Comparison of ENCODE assay signal across 9 mouse cellular contexts in genomic region chr6:125046691-125047090, GRCm38 (mm10). TPM values are rescaled to one million over a fixed set of nuclear protein-coding genes. Genes with fewer than 3 reads are reported as not detected.
A peak's percentile ranks its signal among the peaks of the same experiment; 100 is the strongest.
DNase-seq lines count a peak whose midpoint lies in the region; ATAC-seq lines count a peak whose summit lies in the region.
"Had no signal": no experiment of that assay in that cellular context is flagged by ENCODE, and none has a peak within 500 bp of the region (broad histone marks: within the 10 kb centered on the region; RNA-seq: fewer than 3 reads in every experiment).

No protein-coding gene starts in this region.

- peaks cover 69% of the 10 kb centered on the region for H3K36me3 ChIP-seq in heart, embryonic 12.5 days
- H3K36me3 ChIP-seq in intestine, embryonic 16.5 days (ENCODE audit: control insufficient read depth, insufficient read depth, low read length) = peaks cover 18% of the 10 kb centered on the region
- peaks cover 23% of the 10 kb centered on the region for H3K36me3 ChIP-seq in midbrain, embryonic 11.5 days (ENCODE audit: control insufficient read depth, insufficient read depth, low read length)

- no peak overlapping the region for H3K4me3 ChIP-seq in heart, embryonic 12.5 days
- no peak overlapping the region for H3K4me3 ChIP-seq in intestine, embryonic 16.5 days (ENCODE audit: low read length)
- H3K4me3 ChIP-seq in midbrain, embryonic 11.5 days (ENCODE audit: low read depth, low read length) = no peak overlapping the region

- DNase-seq in heart, adult 18-20 months = peak; percentile 80 to 88
- peak; percentile 82 to 87 for DNase-seq in cerebellum, postnatal 4 days (ENCODE audit: low spot score in 2 of 2)
- DNase-seq in gastrocnemius, postnatal 10 days = peak; percentile 88
- DNase-seq in left cerebral cortex, postnatal 14 days (ENCODE audit: low spot score in 2 of 2) = peak; percentile 84 to 86
- DNase-seq in midbrain, embryonic 11.5 days (ENCODE audit: low spot score, missing footprints) = peak; percentile 98
- peak; percentile 82 for DNase-seq in skeletal muscle tissue, adult 2 months (ENCODE audit: low read depth, low spot score)

- 35% methylated on average over 5 of the region's 5 CpGs for WGBS in heart, embryonic 12.5 days
- 30% methylated on average over 5 of the region's 5 CpGs for WGBS in intestine, embryonic 16.5 days
- 49% methylated on average over 5 of the region's 5 CpGs for WGBS in midbrain, embryonic 11.5 days

- ATAC-seq in heart, embryonic 12.5 days (ENCODE audit: insufficient number of reproducible peaks, low FRiP score) = no peak
- ATAC-seq in intestine, embryonic 16.5 days = peak; percentile 48
- peak; percentile 64 for ATAC-seq in midbrain, embryonic 11.5 days (ENCODE audit: low FRiP score)
- ATAC-seq: Patski had no signal

- no peaks in the 10 kb centered on the region for H3K27me3 ChIP-seq in heart, embryonic 12.5 days (replicated peaks)
- no peaks in the 10 kb centered on the region for H3K27me3 ChIP-seq in intestine, embryonic 16.5 days (replicated peaks; ENCODE audit: control insufficient read depth, insufficient read depth, low read length)
- H3K27me3 ChIP-seq in midbrain, embryonic 11.5 days (ENCODE audit: control insufficient read depth, insufficient read depth, low read length) = no peaks in the 10 kb centered on the region
- H3K27me3 ChIP-seq: Patski had no signal

- no peak overlapping the region for H3K27ac ChIP-seq in heart, embryonic 12.5 days (ENCODE audit: poor library complexity, severe bottlenecking)
- no peak overlapping the region for H3K27ac ChIP-seq in intestine, embryonic 16.5 days (ENCODE audit: low read length)
- H3K27ac ChIP-seq in midbrain, embryonic 11.5 days (ENCODE audit: low read depth, low read length) = no peak overlapping the region

- intact Hi-C loops in left cerebral cortex, postnatal 14 days (cut with DNase I) = loop anchor here (1.0 kb wide), 1 partner anchor 37 kb away; no protein-coding TSS in a partner anchor

- H3K4me2 ChIP-seq in heart, embryonic 12.5 days = no peak overlapping the region
- H3K4me2 ChIP-seq in intestine, embryonic 16.5 days (ENCODE audit: low read depth, low read length) = no peak overlapping the region
- H3K4me2 ChIP-seq in midbrain, embryonic 11.5 days = no peak overlapping the region

- no peaks in the 10 kb centered on the region for H3K9me3 ChIP-seq in heart, embryonic 12.5 days (replicated peaks)
- no peaks in the 10 kb centered on the region for H3K9me3 ChIP-seq in intestine, embryonic 16.5 days (ENCODE audit: control insufficient read depth, low read length)
- H3K9me3 ChIP-seq in midbrain, embryonic 11.5 days (ENCODE audit: control insufficient read depth, low read length) = no peaks in the 10 kb centered on the region

- H3K4me1 ChIP-seq in heart, embryonic 12.5 days (replicated peaks) = no peaks in the 10 kb centered on the region
- H3K4me1 ChIP-seq in intestine, embryonic 16.5 days (ENCODE audit: control insufficient read depth, insufficient read depth, low read length) = no peaks in the 10 kb centered on the region
- H3K4me1 ChIP-seq in midbrain, embryonic 11.5 days (ENCODE audit: control insufficient read depth, insufficient read depth, low read length) = no peaks in the 10 kb centered on the region

- no peak overlapping the region for H3K9ac ChIP-seq in heart, embryonic 12.5 days
- H3K9ac ChIP-seq in intestine, embryonic 16.5 days (ENCODE audit: low read depth, low read length) = no peak overlapping the region
- no peak overlapping the region for H3K9ac ChIP-seq in midbrain, embryonic 11.5 days (ENCODE audit: low read length)

RNA-seq across cellular contexts. Expression of gene Acrbp, which starts 2.8 kb away (rescaled TPM):
- total RNA-seq in heart, adult 18-20 months (2021) = 1 to 10 TPM in 1 of 2 experiments, under 1 TPM in 1; 0.99 to 2.7 TPM
- polyA plus RNA-seq in heart, embryonic 12.5 days (2016; fragmentation: Nextera tagmentation; extraction: Ambion mirVana) = 5.1 and 6.9 TPM in 2 replicates
- 1 to 10 TPM; 2.7 to 4.7 TPM for total RNA-seq in gastrocnemius, postnatal 10 days (2021)
- 9.8 and 10.6 TPM in 2 replicates for polyA plus RNA-seq in intestine, embryonic 16.5 days (2015; fragmentation: Nextera tagmentation; extraction: Ambion mirVana)
- total RNA-seq in left cerebral cortex, postnatal 14 days (2021) = 1 to 10 TPM; 5.7 to 9.0 TPM
- polyA plus RNA-seq in midbrain, embryonic 11.5 days (2014; fragmentation: Nextera tagmentation; extraction: Ambion mirVana) = 9.2 and 10.8 TPM in 2 replicates

RNA-seq across cellular contexts. Expression of gene Ing4, which starts 7.1 kb away (rescaled TPM):
- 10 to 100 TPM; 22.4 to 26.6 TPM for total RNA-seq in heart, adult 18-20 months (2021)
- 76.7 and 81.8 TPM in 2 replicates for polyA plus RNA-seq in heart, embryonic 12.5 days (2016; fragmentation: Nextera tagmentation; extraction: Ambion mirVana)
- total RNA-seq in gastrocnemius, postnatal 10 days (2021) = 10 to 100 TPM; 33.4 to 42.7 TPM
- polyA plus RNA-seq in intestine, embryonic 16.5 days (2015; fragmentation: Nextera tagmentation; extraction: Ambion mirVana) = 96.0 and 105 TPM in 2 replicates
- total RNA-seq in left cerebral cortex, postnatal 14 days (2021) = 10 to 100 TPM; 60.8 to 61.1 TPM
- polyA plus RNA-seq in midbrain, embryonic 11.5 days (2014; fragmentation: Nextera tagmentation; extraction: Ambion mirVana) = 139 and 146 TPM in 2 replicates

RNA-seq across cellular contexts. Expression of gene Lpar5, which starts 21.0 kb away (rescaled TPM):
- under 1 TPM; 0.25 to 0.62 TPM for total RNA-seq in heart, adult 18-20 months (2021)
- polyA plus RNA-seq in heart, embryonic 12.5 days (2016; fragmentation: Nextera tagmentation; extraction: Ambion mirVana) = 0.24 and 0.31 TPM in 2 replicates
- total RNA-seq in gastrocnemius, postnatal 10 days (2021) = under 1 TPM; 0.16 to 0.41 TPM
- polyA plus RNA-seq in intestine, embryonic 16.5 days (2015; fragmentation: Nextera tagmentation; extraction: Ambion mirVana) = 9.4 and 9.7 TPM in 2 replicates
- under 1 TPM; 0.40 to 0.66 TPM for total RNA-seq in left cerebral cortex, postnatal 14 days (2021)
- polyA plus RNA-seq in midbrain, embryonic 11.5 days (2014; fragmentation: Nextera tagmentation; extraction: Ambion mirVana) = 0.11 TPM in 1 of 2 replicates, not detected in the other
- polyA plus RNA-seq: Patski had no signal

RNA-seq across cellular contexts. Expression of gene Zfp384, which starts 37.7 kb away (rescaled TPM):
- 10 to 100 TPM; 20.5 to 20.6 TPM for total RNA-seq in heart, adult 18-20 months (2021)
- 12.2 and 13.6 TPM in 2 replicates for polyA plus RNA-seq in heart, embryonic 12.5 days (2016; fragmentation: Nextera tagmentation; extraction: Ambion mirVana)
- 10 to 100 TPM; 21.9 to 27.4 TPM for total RNA-seq in gastrocnemius, postnatal 10 days (2021)
- 8.9 and 10.3 TPM in 2 replicates for polyA plus RNA-seq in intestine, embryonic 16.5 days (2015; fragmentation: Nextera tagmentation; extraction: Ambion mirVana)
- total RNA-seq in left cerebral cortex, postnatal 14 days (2021) = 10 to 100 TPM; 41.7 to 42.6 TPM
- 9.3 and 9.9 TPM in 2 replicates for polyA plus RNA-seq in midbrain, embryonic 11.5 days (2014; fragmentation: Nextera tagmentation; extraction: Ambion mirVana)

RNA-seq across cellular contexts. Expression of gene Chd4, which starts 49.1 kb away (rescaled TPM):
- 100 to 1,000 TPM; 105 to 111 TPM for total RNA-seq in heart, adult 18-20 months (2021)
- 76.2 and 77.3 TPM in 2 replicates for polyA plus RNA-seq in heart, embryonic 12.5 days (2016; fragmentation: Nextera tagmentation; extraction: Ambion mirVana)
- total RNA-seq in gastrocnemius, postnatal 10 days (2021) = 100 to 1,000 TPM; 108 to 125 TPM
- 41.3 and 44.8 TPM in 2 replicates for polyA plus RNA-seq in intestine, embryonic 16.5 days (2015; fragmentation: Nextera tagmentation; extraction: Ambion mirVana)
- 100 to 1,000 TPM; 157 TPM for total RNA-seq in left cerebral cortex, postnatal 14 days (2021)
- polyA plus RNA-seq in midbrain, embryonic 11.5 days (2014; fragmentation: Nextera tagmentation; extraction: Ambion mirVana) = 96.9 and 99.3 TPM in 2 replicates
